Mouse (Mus musculus): ENCODE results near the gene Phf3. TPM values are rescaled to one million over a fixed set of nuclear protein-coding genes. Genes with fewer than 3 reads are reported as not detected.

The Phf3 gene
- total and polyA plus RNA-seq, 2 experiments, result 11.7 to 41.4 TPM

DNA sequence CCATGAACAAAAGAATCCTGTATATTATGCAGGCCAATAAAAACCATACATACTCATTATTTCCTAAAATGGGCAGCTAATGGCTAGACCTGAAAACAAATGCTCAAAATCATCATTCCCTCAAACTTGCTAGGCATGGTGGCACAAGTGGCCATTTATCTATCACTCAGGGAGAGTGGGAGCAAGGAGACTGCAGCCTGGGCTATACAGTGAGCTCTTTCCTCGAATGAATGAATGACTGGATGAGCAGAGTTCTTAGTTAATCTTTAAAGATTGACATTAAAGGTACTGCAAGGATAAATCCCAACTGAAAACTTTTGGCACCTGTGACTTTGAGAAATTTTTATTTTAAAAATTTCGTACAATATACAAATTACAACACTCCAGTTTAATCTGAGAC lies 58.7 kb downstream of the Phf3 start:
- Histone ChIP-seq H3K79me2 (ENCODE audit: control insufficient read depth, insufficient read depth, low read length) (no peaks in the 10 kb centered on the region), H3K27me3 (ENCODE audit: control insufficient read depth, insufficient read depth, low read length) (no peaks in the 10 kb centered on the region), H3K27ac (replicated peaks; ENCODE audit: insufficient read depth, low read depth, low read length) (no peak overlapping the region), H3K4me3 (ENCODE audit: insufficient read depth, low read depth, low read length) (no peak overlapping the region), H3K9ac (ENCODE audit: low read depth, low read length) (no peak overlapping the region), H3K4me1 (ENCODE audit: control insufficient read depth, insufficient read depth, low read length) (no peaks in the 10 kb centered on the region), H3K36me3 (ENCODE audit: control insufficient read depth, insufficient read depth, low read length) (peaks cover 49% of the 10 kb centered on the region)
- no peak for DNase-seq (ENCODE audit: extremely low read depth, low read depth, low spot score)
- TF ChIP-seq POLR2A (IDR thresholded peaks at IDR 0.05; ENCODE audit: extremely low read depth, insufficient read depth, low read length) (no peak), CTCF (IDR thresholded peaks at IDR 0.05; ENCODE audit: low read depth, low read length) (no peak)
- 64% methylated on average over 2 of the region's 2 CpGs for WGBS

GRCm38 (mm10) chr1:30808101-30808699 lies 65.5 kb downstream of the Phf3 start:
- H3K4me3 ChIP-seq (ENCODE audit: insufficient read depth, low read depth, low read length), result no peak overlapping the region
- no peaks in the 10 kb centered on the region for H3K27me3 ChIP-seq (ENCODE audit: control insufficient read depth, insufficient read depth, low read length)
- 83% methylated on average over 10 of the region's 10 CpGs for WGBS
- TF ChIP-seq POLR2A (IDR thresholded peaks at IDR 0.05; ENCODE audit: extremely low read depth, insufficient read depth, low read length) (no peak), CTCF (IDR thresholded peaks at IDR 0.05; ENCODE audit: low read depth, low read length) (no peak)
- peaks cover 73% of the 10 kb centered on the region for H3K36me3 ChIP-seq (ENCODE audit: control insufficient read depth, insufficient read depth, low read length)
- DNase-seq (ENCODE audit: extremely low read depth, low read depth, low spot score), result no peak
- H3K4me1 ChIP-seq (ENCODE audit: control insufficient read depth, insufficient read depth, low read length), result no peaks in the 10 kb centered on the region
- no peak overlapping the region for H3K9ac ChIP-seq (ENCODE audit: low read depth, low read length)
- H3K27ac ChIP-seq (replicated peaks; ENCODE audit: insufficient read depth, low read depth, low read length), result no peak overlapping the region
- H3K79me2 ChIP-seq (ENCODE audit: control insufficient read depth, insufficient read depth, low read length), result no peaks in the 10 kb centered on the region

- 96% methylated on average over 11 of the region's 11 CpGs for WGBS
- TF ChIP-seq POLR2A (IDR thresholded peaks at IDR 0.05; ENCODE audit: extremely low read depth, insufficient read depth, low read length) (no peak), CTCF (IDR thresholded peaks at IDR 0.05; ENCODE audit: low read depth, low read length) (no peak)
- peaks cover 56% of the 10 kb centered on the region for H3K36me3 ChIP-seq (ENCODE audit: control insufficient read depth, insufficient read depth, low read length)
These were observed 67.9 kb downstream of the Phf3 start for GRCm38 (mm10) chr1:30805688-30806285.

GRCm38 (mm10) chr1:30804919-30805318 lies 68.8 kb downstream of the Phf3 start:
- DNase-seq (ENCODE audit: extremely low read depth, low read depth, low spot score), result no peak
- no peaks in the 10 kb centered on the region for H3K79me2 ChIP-seq (ENCODE audit: control insufficient read depth, insufficient read depth, low read length)
- no peak overlapping the region for H3K27ac ChIP-seq (replicated peaks; ENCODE audit: insufficient read depth, low read depth, low read length)
- TF ChIP-seq POLR2A (IDR thresholded peaks at IDR 0.05; ENCODE audit: extremely low read depth, insufficient read depth, low read length), result no peak
- TF ChIP-seq CTCF (IDR thresholded peaks at IDR 0.05; ENCODE audit: low read depth, low read length), result no peak
- peaks cover 5% of the 10 kb centered on the region; the same call in 1 of the 2 replicates for H3K4me1 ChIP-seq (ENCODE audit: control insufficient read depth, insufficient read depth, low read length)
- peaks cover 48% of the 10 kb centered on the region for H3K36me3 ChIP-seq (ENCODE audit: control insufficient read depth, insufficient read depth, low read length)
- no peaks in the 10 kb centered on the region for H3K27me3 ChIP-seq (ENCODE audit: control insufficient read depth, insufficient read depth, low read length)
- no peak overlapping the region for H3K4me3 ChIP-seq (ENCODE audit: insufficient read depth, low read depth, low read length)
- WGBS, result 97% methylated on average over 7 of the region's 7 CpGs
- no peak overlapping the region for H3K9ac ChIP-seq (ENCODE audit: low read depth, low read length)

More at GRCm38 (mm10) chr1:30805688-30806285, 67.9 kb downstream of the Phf3 start:
- no peak overlapping the region for H3K9ac ChIP-seq (ENCODE audit: low read depth, low read length)
- H3K4me1 ChIP-seq (ENCODE audit: control insufficient read depth, insufficient read depth, low read length), result peaks cover 5% of the 10 kb centered on the region; the same call in 1 of the 2 replicates
- no peaks in the 10 kb centered on the region for H3K27me3 ChIP-seq (ENCODE audit: control insufficient read depth, insufficient read depth, low read length)
- no peak overlapping the region for H3K4me3 ChIP-seq (ENCODE audit: insufficient read depth, low read depth, low read length)
- H3K27ac ChIP-seq (replicated peaks; ENCODE audit: insufficient read depth, low read depth, low read length), result no peak overlapping the region
- no peak for DNase-seq (ENCODE audit: extremely low read depth, low read depth, low spot score)
- no peaks in the 10 kb centered on the region for H3K79me2 ChIP-seq (ENCODE audit: control insufficient read depth, insufficient read depth, low read length)

GRCm38 (mm10) chr1:30801911-30802310 lies 71.8 kb downstream of the Phf3 start:
- 41% methylated on average over 8 of the region's 8 CpGs for WGBS

More at GRCm38 (mm10) chr1:30801911-30802310, 71.8 kb downstream of the Phf3 start:
- Histone ChIP-seq H3K4me1 (ENCODE audit: control insufficient read depth, insufficient read depth, low read length) (peaks cover 5% of the 10 kb centered on the region; the same call in 1 of the 2 replicates), H3K36me3 (ENCODE audit: control insufficient read depth, insufficient read depth, low read length) (peaks cover 28% of the 10 kb centered on the region), H3K9ac (ENCODE audit: low read depth, low read length) (no peak overlapping the region), H3K27me3 (ENCODE audit: control insufficient read depth, insufficient read depth, low read length) (no peaks in the 10 kb centered on the region), H3K79me2 (ENCODE audit: control insufficient read depth, insufficient read depth, low read length) (no peaks in the 10 kb centered on the region), H3K27ac (replicated peaks; ENCODE audit: insufficient read depth, low read depth, low read length) (no peak overlapping the region), H3K4me3 (ENCODE audit: insufficient read depth, low read depth, low read length) (no peak overlapping the region)
- DNase-seq (ENCODE audit: extremely low read depth, low read depth, low spot score), result peak; percentile 69
- TF ChIP-seq CTCF (IDR thresholded peaks at IDR 0.05; ENCODE audit: low read depth, low read length), result no peak
- no peak for TF ChIP-seq POLR2A (IDR thresholded peaks at IDR 0.05; ENCODE audit: extremely low read depth, insufficient read depth, low read length)
